Mouse (Mus musculus) limb, embryonic 11.5 days (tissue): ENCODE measurements at regions not wholly inside any gene's neighbourhood (a gene's known extent, or its start where the extent isn't known, plus 50 kb on each side); places are given as distances from the start of the nearest gene placed in this dataset.

Experiments
- ATAC-seq: fragments of 200-750 bp; cut with Nextera tagmentation; 2 replicates; pipeline ENCODE4 v1.8.0; 2017; ENCODE audit warnings: low read depth; ENCODE audit not compliant: insufficient number of reproducible peaks, low FRiP score, low TSS enrichment
- DNase-seq: peaks from one replicate; pipeline ENCODE4 v3.0.0-alpha.2; 2015; ENCODE audit warnings: low spot score
- H3K27ac ChIP-seq: fragments of 300-500 bp; sonication (generic); replicated peaks from 2 replicates; pipeline ENCODE4 v1.5.1; 2014; ENCODE audit warnings: low read depth, mild to moderate bottlenecking, low read length
- H3K27me3 ChIP-seq: fragments of 300-500 bp; sonication (generic); 2 replicates; pipeline ENCODE4 v1.6.1; 2014; ENCODE audit warnings: mild to moderate bottlenecking, low read length, mixed read lengths; ENCODE audit not compliant: control insufficient read depth, insufficient read depth
- H3K36me3 ChIP-seq: fragments of 300-500 bp; sonication (generic); 2 replicates; pipeline ENCODE4 v1.6.1; 2014; ENCODE audit warnings: mild to moderate bottlenecking, low read length, moderate library complexity, mixed read lengths; ENCODE audit not compliant: control insufficient read depth, insufficient read depth
- H3K4me1 ChIP-seq: fragments of 300-500 bp; sonication (generic); 2 replicates; pipeline ENCODE4 v1.6.1; 2014; ENCODE audit warnings: low read length, mixed read lengths; ENCODE audit not compliant: control insufficient read depth, insufficient read depth
- H3K4me2 ChIP-seq: fragments of 300-500 bp; sonication (generic); 2 replicates; pipeline ENCODE4 v1.6.1; 2014; ENCODE audit warnings: low read depth, mild to moderate bottlenecking, moderate library complexity; ENCODE audit not compliant: severe bottlenecking
- H3K4me3 ChIP-seq: fragments of 300-500 bp; sonication (generic); 2 replicates; pipeline ENCODE4 v1.5.1; 2014; ENCODE audit warnings: low read depth, low read length
- H3K9ac ChIP-seq: fragments of 300-500 bp; sonication (generic); 2 replicates; pipeline ENCODE4 v1.6.1; 2014; ENCODE audit warnings: mild to moderate bottlenecking, low read length
- H3K9me3 ChIP-seq: fragments of 300-500 bp; sonication (generic); 2 replicates; pipeline ENCODE4 v1.6.1; 2016; ENCODE audit warnings: low read length; ENCODE audit not compliant: control insufficient read depth
- WGBS: fragments of 180-500 bp; shearing (Covaris S2); extraction: QIAGEN DNeasy Blood & Tissue Kit; methylation state at CpG from one replicate; pipeline ENCODE4 v1.1.7; 2014; 5-methylcytosine and 5-hydroxymethylcytosine counted together

DNA sequence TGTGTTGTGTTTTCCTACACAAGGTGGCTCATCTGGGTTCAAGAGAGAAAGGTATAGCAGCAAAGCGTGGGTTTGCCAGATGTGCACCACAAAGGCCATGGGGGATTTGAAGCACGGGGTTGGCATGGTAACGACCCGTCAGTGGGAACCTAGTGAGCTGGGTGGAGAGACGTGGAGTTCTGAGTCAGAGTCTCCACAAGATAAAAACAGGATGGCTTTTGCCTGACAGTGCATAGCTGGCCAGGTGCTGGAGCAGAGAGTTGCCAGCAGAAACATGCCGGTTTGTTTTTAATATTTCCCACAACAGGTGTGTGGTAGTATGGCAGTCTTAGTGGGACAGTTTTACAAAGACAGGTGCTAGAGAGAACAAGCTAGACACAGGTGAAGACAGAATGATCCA is 375.4 kb downstream of the Adamts20 start:
- Histone ChIP-seq H3K9me3 (no peaks in the 10 kb centered on the region), H3K36me3 (no peaks in the 10 kb centered on the region), H3K27ac (no peak overlapping the region), H3K9ac (no peak overlapping the region), H3K4me2 (no peak overlapping the region), H3K27me3 (no peaks in the 10 kb centered on the region), H3K4me1 (no peaks in the 10 kb centered on the region), H3K4me3 (no peak overlapping the region)
- 51% methylated on average over 6 of the region's 6 CpGs for WGBS
- DNase-seq (peak; percentile 24), ATAC-seq (no peak)

GRCm38 (mm10) chr15:94082369-94082768 is 382.8 kb downstream of the Adamts20 start:
- no peak overlapping the region for H3K9ac ChIP-seq
- H3K36me3 ChIP-seq, result no peaks in the 10 kb centered on the region
- H3K4me3 ChIP-seq, result no peak overlapping the region
- H3K27me3 ChIP-seq, result no peaks in the 10 kb centered on the region
- no peak overlapping the region for H3K27ac ChIP-seq
- DNase-seq, result peak; percentile 3
- H3K4me2 ChIP-seq, result no peak overlapping the region
- no peaks in the 10 kb centered on the region for H3K9me3 ChIP-seq
- H3K4me1 ChIP-seq, result no peaks in the 10 kb centered on the region
- 67% methylated on average over 4 of the region's 4 CpGs for WGBS
- ATAC-seq, result no peak

- DNase-seq, result no peak
- no peaks in the 10 kb centered on the region for H3K4me1 ChIP-seq
- no peak overlapping the region for H3K9ac ChIP-seq
- H3K27ac ChIP-seq, result no peak overlapping the region
- no peak for ATAC-seq
- no peak overlapping the region for H3K4me2 ChIP-seq
- no peaks in the 10 kb centered on the region for H3K9me3 ChIP-seq
- no peaks in the 10 kb centered on the region for H3K27me3 ChIP-seq
- no peak overlapping the region for H3K4me3 ChIP-seq
- WGBS, result 81% methylated on average over 6 of the region's 6 CpGs
- H3K36me3 ChIP-seq, result no peaks in the 10 kb centered on the region
Observed at GRCm38 (mm10) chr15:94077056-94077455, 388.2 kb downstream of the Adamts20 start.

- no peaks in the 10 kb centered on the region for H3K9me3 ChIP-seq
- H3K9ac ChIP-seq, result no peak overlapping the region
- H3K4me1 ChIP-seq, result no peaks in the 10 kb centered on the region
- ATAC-seq (no peak), DNase-seq (no peak)
- no peaks in the 10 kb centered on the region for H3K27me3 ChIP-seq
- no peaks in the 10 kb centered on the region for H3K36me3 ChIP-seq
- H3K4me3 ChIP-seq, result no peak overlapping the region
- 89% methylated on average over 7 of the region's 7 CpGs for WGBS
- no peak overlapping the region for H3K27ac ChIP-seq
- no peak overlapping the region for H3K4me2 ChIP-seq
Observed at GRCm38 (mm10) chr15:94074161-94074950, 390.9 kb downstream of the Adamts20 start.

GRCm38 (mm10) chr15:94067721-94068120 is 397.5 kb downstream of the Adamts20 start:
- Histone ChIP-seq H3K9ac (no peak overlapping the region), H3K4me2 (no peak overlapping the region), H3K4me1 (no peaks in the 10 kb centered on the region), H3K9me3 (no peaks in the 10 kb centered on the region), H3K36me3 (no peaks in the 10 kb centered on the region), H3K4me3 (no peak overlapping the region), H3K27me3 (no peaks in the 10 kb centered on the region), H3K27ac (no peak overlapping the region)
- ATAC-seq, result no peak
- WGBS, result 90% methylated on average over 3 of the region's 3 CpGs
- no peak for DNase-seq

DNA sequence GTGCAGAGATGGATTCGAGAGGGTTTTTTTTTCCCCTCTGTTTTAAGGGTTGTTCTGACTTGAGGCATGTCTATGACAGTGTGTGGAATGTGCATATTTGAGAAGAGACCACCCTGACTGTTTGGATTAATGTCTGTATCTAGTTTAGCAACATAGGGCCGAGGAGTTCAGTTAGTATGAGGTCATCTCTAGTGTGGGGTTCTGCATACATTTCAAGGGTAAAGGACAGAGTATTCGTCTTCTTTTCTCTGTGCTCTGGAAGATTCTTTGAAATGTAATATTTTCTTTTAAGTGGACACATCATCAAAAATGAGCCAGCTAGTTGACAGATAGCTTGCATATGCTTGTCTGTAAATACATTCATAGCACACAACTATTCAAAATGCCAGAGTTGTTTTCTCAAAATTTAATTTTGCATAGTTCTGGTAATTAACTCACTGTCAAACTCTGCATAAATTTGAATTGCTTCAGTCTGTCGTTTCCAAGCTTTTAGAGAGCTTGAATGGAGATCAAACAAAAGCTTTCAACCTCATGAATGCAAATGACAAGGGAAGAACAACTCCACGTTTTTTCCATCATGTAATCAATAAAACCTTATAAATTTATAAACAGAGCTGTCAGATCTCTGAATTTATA is 415.5 kb downstream of the Adamts20 start:
- 66% methylated on average over 5 of the region's 5 CpGs for WGBS
- no peak for ATAC-seq
- Histone ChIP-seq H3K4me3 (no peak overlapping the region), H3K9ac (no peak overlapping the region), H3K4me1 (no peaks in the 10 kb centered on the region), H3K27me3 (no peaks in the 10 kb centered on the region), H3K27ac (no peak overlapping the region), H3K9me3 (no peaks in the 10 kb centered on the region), H3K36me3 (no peaks in the 10 kb centered on the region), H3K4me2 (no peak overlapping the region)
- no peak for DNase-seq

- Histone ChIP-seq H3K27me3 (no peaks in the 10 kb centered on the region), H3K4me2 (no peak overlapping the region), H3K36me3 (no peaks in the 10 kb centered on the region), H3K4me3 (no peak overlapping the region), H3K27ac (no peak overlapping the region), H3K9ac (no peak overlapping the region), H3K4me1 (no peaks in the 10 kb centered on the region), H3K9me3 (no peaks in the 10 kb centered on the region)
- no peak for DNase-seq
- no peak for ATAC-seq
- WGBS, result 94% methylated on average over 6 of the region's 6 CpGs
Observed at GRCm38 (mm10) chr15:94046186-94046585, 419.0 kb downstream of the Adamts20 start.

- Histone ChIP-seq H3K27ac (no peak overlapping the region), H3K27me3 (no peaks in the 10 kb centered on the region), H3K9ac (no peak overlapping the region), H3K9me3 (no peaks in the 10 kb centered on the region), H3K4me3 (no peak overlapping the region), H3K4me1 (no peaks in the 10 kb centered on the region), H3K4me2 (no peak overlapping the region), H3K36me3 (no peaks in the 10 kb centered on the region)
- DNase-seq (no peak), ATAC-seq (no peak)
- 89% methylated on average over 18 of the region's 18 CpGs for WGBS
Observed at GRCm38 (mm10) chr15:94045131-94045756, 420.0 kb downstream of the Adamts20 start.
